Mouse (Mus musculus) induced T-regulatory cell, adult 2 months (primary cell): Measurements from ENCODE around the gene Rnpepl1.

Source experiments
- DNase-seq: peaks from one replicate; pipeline ENCODE4 v3.0.0-alpha.2; 2012; ENCODE audit warnings: low read depth

Gene Rnpepl1

GRCm38 (mm10) chr1:92906779-92907631 lies 3.6 kb upstream of the Rnpepl1 start, which contains the start of gene Dusp28:
Gene Dusp28, plus strand, starts transcription at chr1:92906981.
- DNase-seq = peak; percentile 93

GRCm38 (mm10) chr1:92907632-92908360 lies 2.8 kb upstream of the Rnpepl1 start:
- DNase-seq = peak; percentile 25

GRCm38 (mm10) chr1:92908664-92909063 lies 1.9 kb upstream of the Rnpepl1 start:
- peak; percentile 10 for DNase-seq

GRCm38 (mm10) chr1:92909068-92909467 lies 1.5 kb upstream of the Rnpepl1 start:
- peak; percentile 70 for DNase-seq

- peak; percentile 62 for DNase-seq
These were observed 540 bp downstream of the Rnpepl1 start for GRCm38 (mm10) chr1:92910925-92911720.

- DNase-seq = peak; percentile 53
These were observed 1.1 kb downstream of the Rnpepl1 start for GRCm38 (mm10) chr1:92911721-92912138.

- peak; percentile 48 for DNase-seq
These were observed 1.7 kb downstream of the Rnpepl1 start for GRCm38 (mm10) chr1:92912286-92912685.

GRCm38 (mm10) chr1:92914239-92914638 lies 3.7 kb downstream of the Rnpepl1 start:
- DNase-seq = no peak

- DNase-seq = no peak
These were observed 4.4 kb downstream of the Rnpepl1 start for GRCm38 (mm10) chr1:92914993-92915392.

GRCm38 (mm10) chr1:92916725-92917124 lies 6.1 kb downstream of the Rnpepl1 start:
- DNase-seq = no peak

GRCm38 (mm10) chr1:92919151-92919550 lies 8.6 kb downstream of the Rnpepl1 start:
- DNase-seq = no peak

- no peak for DNase-seq
These were observed 9.2 kb downstream of the Rnpepl1 start for GRCm38 (mm10) chr1:92919775-92920174.

GRCm38 (mm10) chr1:92920474-92921200 lies 10.1 kb downstream of the Rnpepl1 start:
- no peak for DNase-seq

GRCm38 (mm10) chr1:92921496-92921895 lies 10.9 kb downstream of the Rnpepl1 start:
- DNase-seq = no peak

GRCm38 (mm10) chr1:92930171-92930706 lies 19.7 kb downstream of the Rnpepl1 start:
- no peak for DNase-seq

- DNase-seq = no peak
These were observed 23.0 kb downstream of the Rnpepl1 start for GRCm38 (mm10) chr1:92933611-92934010.

GRCm38 (mm10) chr1:92934182-92934827 lies 23.7 kb downstream of the Rnpepl1 start, which contains the start of gene Capn10:
Gene Capn10, plus strand, starts transcription at chr1:92934376.
- DNase-seq = peak; percentile 97

- DNase-seq = peak; percentile 29
These were observed 24.7 kb downstream of the Rnpepl1 start for GRCm38 (mm10) chr1:92935054-92935962.

GRCm38 (mm10) chr1:92935977-92936376 lies 25.4 kb downstream of the Rnpepl1 start:
- peak; percentile 23 for DNase-seq
